ENCODE assay signal across 15 mouse cellular contexts in genomic region chr12:70898450-70898849, GRCm38 (mm10). TPM values are rescaled to one million over a fixed set of nuclear protein-coding genes. Genes with fewer than 3 reads are reported as not detected.
DNase-seq lines count a peak whose midpoint lies in the region; ATAC-seq lines count a peak whose summit lies in the region.
"Had no signal": no experiment of that assay in that cellular context is flagged by ENCODE, and none has a peak within 500 bp of the region (broad histone marks: within the 10 kb centered on the region; RNA-seq: fewer than 3 reads in every experiment).

No protein-coding gene starts in this region.

- no peak overlapping the region for H3K9ac ChIP-seq in forebrain, embryonic 11.5 days (ENCODE audit: low read length)
- no peak overlapping the region for H3K9ac ChIP-seq in forebrain, embryonic 13.5 days
- no peak overlapping the region for H3K9ac ChIP-seq in midbrain, embryonic 14.5 days (replicated peaks; ENCODE audit: low read length)
- no peak overlapping the region for H3K9ac ChIP-seq in midbrain, embryonic 13.5 days (replicated peaks)
- H3K9ac ChIP-seq: forebrain, embryonic 15.5 days; limb, embryonic 12.5 days had no signal

- H3K27me3 ChIP-seq in forebrain, embryonic 11.5 days (ENCODE audit: control insufficient read depth, insufficient read depth, low read length), result no peaks in the 10 kb centered on the region
- H3K27me3 ChIP-seq in forebrain, embryonic 13.5 days, result no peaks in the 10 kb centered on the region
- no peaks in the 10 kb centered on the region for H3K27me3 ChIP-seq in midbrain, embryonic 14.5 days (ENCODE audit: control insufficient read depth, insufficient read depth, low read length)
- no peaks in the 10 kb centered on the region for H3K27me3 ChIP-seq in midbrain, embryonic 13.5 days
- H3K27me3 ChIP-seq: forebrain, embryonic 15.5 days; limb, embryonic 12.5 days had no signal

- H3K4me1 ChIP-seq in forebrain, embryonic 11.5 days (replicated peaks; ENCODE audit: control insufficient read depth, insufficient read depth, low read length), result no peaks in the 10 kb centered on the region
- H3K4me1 ChIP-seq in forebrain, embryonic 13.5 days, result no peaks in the 10 kb centered on the region
- no peaks in the 10 kb centered on the region for H3K4me1 ChIP-seq in midbrain, embryonic 14.5 days (ENCODE audit: control insufficient read depth, insufficient read depth, low read length)
- H3K4me1 ChIP-seq in midbrain, embryonic 13.5 days (replicated peaks), result no peaks in the 10 kb centered on the region
- H3K4me1 ChIP-seq: forebrain, embryonic 15.5 days; limb, embryonic 12.5 days had no signal

- WGBS in forebrain, embryonic 11.5 days, result 84% methylated on average over 8 of the region's 8 CpGs
- WGBS in forebrain, embryonic 13.5 days, result 88% methylated on average over 8 of the region's 8 CpGs
- WGBS in midbrain, embryonic 14.5 days, result 85% methylated on average over 8 of the region's 8 CpGs
- 91% methylated on average over 8 of the region's 8 CpGs for WGBS in midbrain, embryonic 13.5 days

- intact Hi-C loops in left cerebral cortex, postnatal 4 days (cut with DNase I), result no loop called here

- peak; percentile 52 for DNase-seq in forebrain, embryonic 11.5 days (ENCODE audit: low spot score)
- DNase-seq in kidney, postnatal 10 days, result peak; percentile 43
- no peak for DNase-seq in kidney, adult 18-20 months
- DNase-seq in midbrain, embryonic 14.5 days, result peak; percentile 15
- DNase-seq in left cerebral cortex, postnatal 4 days, result no peak
- DNase-seq: heart, postnatal 10 days; layer of hippocampus, adult 9-11 months; lung, postnatal 4 days; right cerebral cortex, postnatal 14 days; thymus, postnatal 36 days had no signal

- no peaks in the 10 kb centered on the region for H3K9me3 ChIP-seq in forebrain, embryonic 11.5 days (ENCODE audit: control insufficient read depth, low read length)
- H3K9me3 ChIP-seq in forebrain, embryonic 13.5 days (replicated peaks), result no peaks in the 10 kb centered on the region
- no peaks in the 10 kb centered on the region for H3K9me3 ChIP-seq in midbrain, embryonic 14.5 days (ENCODE audit: control insufficient read depth, low read length)
- H3K9me3 ChIP-seq in midbrain, embryonic 13.5 days, result no peaks in the 10 kb centered on the region
- H3K9me3 ChIP-seq: forebrain, embryonic 15.5 days; limb, embryonic 12.5 days had no signal

- H3K27ac ChIP-seq in forebrain, embryonic 11.5 days (ENCODE audit: low read depth, low read length), result no peak overlapping the region
- H3K27ac ChIP-seq in forebrain, embryonic 13.5 days, result no peak overlapping the region
- H3K27ac ChIP-seq in midbrain, embryonic 14.5 days (replicated peaks; ENCODE audit: low read depth, low read length), result no peak overlapping the region
- no peak overlapping the region for H3K27ac ChIP-seq in midbrain, embryonic 13.5 days
- H3K27ac ChIP-seq: forebrain, embryonic 15.5 days; limb, embryonic 12.5 days had no signal

- ATAC-seq in forebrain, embryonic 11.5 days (replicated peaks; ENCODE audit: low FRiP score), result no peak
- ATAC-seq in forebrain, embryonic 13.5 days, result no peak
- ATAC-seq in midbrain, embryonic 14.5 days (ENCODE audit: low FRiP score, low TSS enrichment), result no peak
- ATAC-seq in midbrain, embryonic 13.5 days, result no peak
- ATAC-seq in megakaryocyte progenitor cell, adult 5-6 weeks (replicated peaks; ENCODE audit: poor library complexity), result peak; percentile 44; the same call in 1 of the 2 replicates
- ATAC-seq: forebrain, embryonic 15.5 days had no signal

- H3K36me3 ChIP-seq in forebrain, embryonic 11.5 days (ENCODE audit: control insufficient read depth, insufficient read depth, low read length), result no peaks in the 10 kb centered on the region
- peaks cover 19% of the 10 kb centered on the region for H3K36me3 ChIP-seq in forebrain, embryonic 13.5 days (ENCODE audit: poor library complexity, severe bottlenecking)
- H3K36me3 ChIP-seq in midbrain, embryonic 14.5 days (ENCODE audit: control insufficient read depth, insufficient read depth, low read length), result peaks cover 12% of the 10 kb centered on the region; the same call in 1 of the 2 replicates
- H3K36me3 ChIP-seq in midbrain, embryonic 13.5 days, result peaks cover 19% of the 10 kb centered on the region

- H3K4me2 ChIP-seq in forebrain, embryonic 11.5 days (ENCODE audit: low read depth, low read length, severe bottlenecking), result no peak overlapping the region
- H3K4me2 ChIP-seq in forebrain, embryonic 13.5 days, result no peak overlapping the region
- no peak overlapping the region for H3K4me2 ChIP-seq in midbrain, embryonic 14.5 days (ENCODE audit: low read length)
- H3K4me2 ChIP-seq in midbrain, embryonic 13.5 days (replicated peaks), result no peak overlapping the region
- H3K4me2 ChIP-seq: forebrain, embryonic 15.5 days; limb, embryonic 12.5 days had no signal

- no peak overlapping the region for H3K4me3 ChIP-seq in forebrain, embryonic 11.5 days (ENCODE audit: low read depth, low read length)
- no peak overlapping the region for H3K4me3 ChIP-seq in forebrain, embryonic 13.5 days
- no peak overlapping the region for H3K4me3 ChIP-seq in midbrain, embryonic 14.5 days (replicated peaks; ENCODE audit: low read depth, low read length)
- H3K4me3 ChIP-seq in midbrain, embryonic 13.5 days (replicated peaks), result no peak overlapping the region
- H3K4me3 ChIP-seq: forebrain, embryonic 15.5 days; limb, embryonic 12.5 days had no signal

RNA-seq across cellular contexts. Expression of gene Actr10, which starts 39.2 kb away (rescaled TPM):
- polyA plus RNA-seq in forebrain, embryonic 11.5 days (2014; fragmentation: Nextera tagmentation; extraction: Ambion mirVana), result 251 and 261 TPM in 2 replicates
- 272 and 281 TPM in 2 replicates for polyA plus RNA-seq in forebrain, embryonic 13.5 days (2015; fragmentation: Nextera tagmentation; extraction: Ambion mirVana)
- polyA plus RNA-seq in midbrain, embryonic 14.5 days (2014; fragmentation: Nextera tagmentation; extraction: Ambion mirVana), result 217 and 257 TPM in 2 replicates
- polyA plus RNA-seq in midbrain, embryonic 13.5 days (2015; fragmentation: Nextera tagmentation; extraction: Ambion mirVana), result 225 and 226 TPM in 2 replicates
- 92.6 and 131 TPM in 2 replicates for total RNA-seq in megakaryocyte progenitor cell, adult 5-6 weeks (2015)
- 47.2 and 60.3 TPM in 2 replicates for total RNA-seq in megakaryocyte progenitor cell, adult 5-6 weeks (2017)
- total RNA-seq in left cerebral cortex, postnatal 4 days (2021), result 100 to 1,000 TPM; 182 to 192 TPM

Comparison
In these comparisons a context has a peak if more than half of its experiments do, and no peak if none do; other contexts are left out.
1. DNase-seq: peak in forebrain, embryonic 11.5 days (single experiment), kidney, postnatal 10 days (single experiment) and midbrain, embryonic 14.5 days (single experiment); none in kidney, adult 18-20 months (single experiment) and left cerebral cortex, postnatal 4 days (single experiment).